Mouse (Mus musculus) kidney, adult 9 months (tissue): ENCODE data around the gene Aff4.

Source experiments
- DNase-seq: peaks from one replicate; pipeline ENCODE4 v3.0.0; 2022

The Aff4 gene

DNA sequence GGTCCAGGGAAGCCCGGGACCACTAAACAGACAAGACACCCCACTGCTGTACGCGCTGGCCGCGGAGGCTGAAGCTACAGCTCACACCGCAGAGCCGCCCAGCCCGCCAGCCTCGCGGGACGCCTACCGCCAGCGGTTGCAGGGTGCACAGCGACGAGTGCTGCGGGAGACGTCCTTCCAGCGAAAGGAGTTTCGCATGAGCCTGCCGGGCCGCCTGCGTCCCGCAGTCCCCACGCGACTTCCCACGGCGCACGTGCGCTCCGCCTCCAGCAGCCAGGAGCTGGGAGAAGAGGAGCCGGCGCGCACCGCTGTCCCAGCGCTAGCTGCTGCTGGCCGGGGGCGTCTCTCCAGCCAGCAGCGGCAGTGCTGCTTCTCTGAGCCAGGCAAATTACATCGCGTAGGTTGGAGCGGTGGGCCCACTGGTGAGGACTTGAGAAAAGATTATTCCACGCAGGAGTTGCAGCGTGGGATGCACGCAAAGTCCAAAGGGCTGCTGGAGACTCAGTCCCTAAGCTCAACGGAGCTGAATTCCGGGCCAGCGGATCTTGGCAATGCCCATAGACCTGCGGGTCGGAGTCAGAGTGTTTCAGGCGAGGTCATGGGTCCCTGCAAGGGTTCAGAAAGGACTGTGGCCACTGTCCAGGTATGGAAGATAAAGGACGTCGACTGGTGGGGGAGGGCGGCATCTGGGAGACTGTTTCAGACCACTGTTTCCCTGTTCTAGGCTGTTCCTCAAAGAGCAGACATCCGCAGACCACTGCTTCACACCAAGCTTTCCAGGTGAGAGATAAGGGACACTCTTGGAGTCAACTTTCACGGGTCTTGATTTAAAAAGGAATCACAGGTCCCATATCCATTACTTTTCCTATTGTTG lies 113.2 kb downstream of the Aff4 start:
- peak; percentile 53 for DNase-seq

DNA sequence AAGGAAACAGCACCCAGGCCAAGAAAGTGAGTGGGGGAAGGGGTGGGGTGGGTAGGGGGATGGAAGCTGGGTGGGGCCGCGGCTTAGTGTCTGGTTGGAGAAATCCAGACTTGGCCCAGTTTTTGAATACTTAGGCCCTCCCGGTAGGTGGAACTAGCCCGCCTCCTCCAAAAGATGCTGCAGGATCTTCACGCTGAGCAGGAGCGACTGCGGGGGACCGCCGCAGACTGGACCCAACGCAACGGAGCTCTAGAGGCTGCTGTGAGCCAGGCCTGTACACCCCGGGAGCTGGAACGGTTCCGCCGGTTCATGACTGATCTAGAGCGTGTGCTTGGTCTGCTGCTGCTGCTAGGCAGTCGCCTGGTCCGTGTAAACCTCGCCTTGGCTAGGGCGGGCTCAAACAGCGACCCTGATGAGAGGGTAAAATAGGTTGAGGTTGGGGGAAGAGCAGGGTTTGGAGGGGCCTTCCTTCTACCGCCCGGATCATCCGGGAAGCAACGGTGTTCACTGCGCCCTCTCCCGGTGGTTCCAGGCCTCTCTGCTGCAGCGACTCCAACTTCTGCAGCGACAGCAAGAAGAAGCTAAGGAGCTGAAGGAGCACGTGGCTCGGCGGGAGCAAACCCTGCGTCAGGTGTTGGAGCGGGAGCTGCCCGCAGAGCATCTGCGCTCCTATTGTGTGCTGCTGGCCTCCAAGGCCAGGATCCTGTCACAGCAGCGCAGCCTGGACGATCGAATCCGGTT lies 115.8 kb downstream of the Aff4 start:
- peak; percentile 79 for DNase-seq

DNA sequence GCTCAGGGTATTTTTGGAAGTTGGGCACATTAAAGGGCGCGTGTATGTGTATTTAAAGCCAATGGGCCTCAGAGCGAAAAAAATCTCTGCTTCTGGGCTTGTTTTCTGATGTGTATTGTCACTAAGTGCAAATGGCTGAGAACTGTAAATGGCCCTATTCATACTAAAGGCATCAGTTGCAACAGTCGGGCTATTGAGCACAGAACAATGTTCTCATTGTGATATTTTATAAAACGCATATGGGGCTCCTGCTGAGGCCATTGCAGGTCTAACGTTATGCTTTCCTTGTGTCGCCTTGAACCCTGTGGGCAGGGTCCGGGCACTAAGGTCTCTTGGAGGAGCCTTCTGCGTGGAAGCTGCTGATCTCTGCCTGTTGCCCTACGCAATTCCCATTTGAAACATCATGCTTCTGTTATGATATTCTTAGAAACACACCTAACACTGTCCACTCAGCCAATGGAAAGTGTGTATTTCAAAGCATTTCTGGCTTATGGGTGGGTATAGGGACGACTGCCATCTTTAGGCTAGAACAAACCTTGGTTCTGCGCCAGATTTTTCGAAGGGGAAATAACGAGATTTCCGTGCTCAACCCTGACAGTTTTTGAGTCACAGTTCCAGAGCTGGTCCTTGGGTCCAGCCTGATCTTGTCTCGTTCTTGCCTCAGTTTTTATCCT lies 118.8 kb downstream of the Aff4 start:
- DNase-seq, result no peak

DNA sequence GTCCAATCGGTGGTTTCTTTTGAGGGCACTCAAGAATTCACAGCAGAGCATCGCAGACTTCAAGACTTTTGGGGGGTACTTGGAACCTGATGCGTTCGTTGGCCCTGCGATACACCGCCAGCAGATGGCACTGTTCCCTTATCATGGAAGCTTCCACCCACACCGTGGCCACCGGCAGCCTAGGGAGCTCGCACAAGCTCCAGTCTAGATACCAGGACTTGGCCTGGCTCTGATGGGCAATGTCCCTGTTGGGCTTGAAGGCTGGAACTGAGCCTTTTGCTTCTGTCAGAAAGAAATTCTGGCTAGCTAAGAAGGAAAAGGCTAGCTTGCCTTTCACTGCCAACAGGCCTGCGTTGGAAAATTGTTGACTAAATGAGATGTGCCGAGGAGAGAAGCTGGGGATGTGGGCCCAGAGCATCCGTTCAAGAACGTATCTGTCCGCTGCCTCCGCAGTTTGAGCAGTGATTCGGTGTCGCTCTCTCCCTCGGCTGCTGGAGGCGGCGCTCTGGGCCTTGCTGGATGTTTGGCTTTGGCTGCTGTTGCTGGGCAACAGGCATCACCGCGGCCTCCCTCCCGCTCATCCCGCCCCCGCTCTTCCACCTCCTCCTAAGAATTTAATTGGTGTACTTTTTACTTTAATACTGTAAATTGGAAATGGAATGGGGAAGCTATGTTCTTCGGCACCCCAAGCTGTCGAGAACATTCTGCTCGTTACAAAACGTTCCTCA lies 119.5 kb downstream of the Aff4 start, which contains the start of gene Gm9837:
Gene Gm9837, minus strand, starts transcription at position 512 of the 728 bp plus-strand sequence.
- DNase-seq, result peak; percentile 88
